Mouse (Mus musculus): ENCODE results near the gene Kcnq5. TPM values are rescaled to one million over a fixed set of nuclear protein-coding genes. Genes with fewer than 3 reads are reported as not detected.
"Not testable (repeated sequence)": the region's sequence is repeated elsewhere in the genome, so short reads cannot be mapped to it uniquely, and the experiment has no call there.

Gene Kcnq5
- polyA plus RNA-seq, 1 experiment = 22.3 TPM

DNA sequence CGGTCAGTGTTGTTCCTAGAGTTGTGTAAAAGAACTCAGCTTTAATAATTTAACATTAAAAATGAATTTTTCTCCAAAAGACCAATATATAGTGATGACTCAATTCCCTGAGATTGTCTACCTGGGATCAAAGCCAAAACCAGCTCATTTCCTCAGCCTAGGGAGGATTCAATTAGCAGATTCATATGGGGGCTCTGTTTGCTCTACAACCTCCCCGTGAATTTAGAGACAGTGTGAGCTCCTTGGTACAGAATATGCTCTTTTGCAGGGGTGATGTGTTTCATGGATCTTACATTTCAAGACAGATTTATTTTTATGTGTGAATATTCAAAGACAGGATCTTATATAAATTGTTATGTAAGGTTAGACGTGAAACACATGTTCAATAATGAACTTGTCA is 284.9 kb downstream of the Kcnq5 start:
- peak; percentile 62 to 81 for DNase-seq (ENCODE audit: extremely low spot score in 1 of 2, low spot score in 1 of 2)

DNA sequence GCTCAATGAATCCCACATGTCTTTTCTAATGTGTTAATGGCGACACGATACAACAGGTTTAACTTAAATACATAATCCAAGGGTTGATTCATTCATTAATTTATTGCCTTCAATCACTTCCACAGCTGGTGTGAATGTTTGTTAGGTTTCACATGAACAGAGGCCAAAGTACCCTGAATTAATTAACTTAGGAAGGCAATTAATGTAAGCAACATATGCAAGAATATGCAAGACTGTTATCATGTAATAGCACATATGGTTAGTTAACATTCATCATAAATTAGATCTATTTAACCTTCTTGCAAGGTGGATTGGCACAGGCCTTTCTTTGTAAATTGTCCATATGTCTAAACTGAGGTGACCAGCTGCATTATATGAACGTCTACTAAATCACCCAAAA is 300.9 kb downstream of the Kcnq5 start:
- DNase-seq (ENCODE audit: extremely low spot score in 1 of 2, low spot score in 1 of 2) = no peak

DNA sequence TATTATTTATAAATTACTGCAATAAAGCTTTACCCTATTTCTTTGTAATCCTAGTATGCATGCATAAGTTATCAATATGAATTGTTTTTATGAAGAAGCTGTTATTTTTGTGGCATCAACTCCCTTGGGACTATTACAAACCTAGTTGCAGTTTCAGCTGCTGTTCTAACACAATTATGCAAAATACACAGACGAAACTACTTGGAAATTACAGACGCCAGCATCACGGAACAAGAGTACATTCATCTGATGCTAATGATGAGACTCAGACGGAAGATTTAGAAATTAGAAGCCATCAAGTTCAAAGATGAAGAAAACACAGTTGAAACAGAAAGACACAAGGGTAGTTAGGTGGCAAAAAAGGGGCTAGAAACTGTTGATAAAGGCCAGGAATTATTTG is 310.9 kb downstream of the Kcnq5 start:
- DNase-seq (ENCODE audit: extremely low spot score in 1 of 2, low spot score in 1 of 2) = no peak

DNA sequence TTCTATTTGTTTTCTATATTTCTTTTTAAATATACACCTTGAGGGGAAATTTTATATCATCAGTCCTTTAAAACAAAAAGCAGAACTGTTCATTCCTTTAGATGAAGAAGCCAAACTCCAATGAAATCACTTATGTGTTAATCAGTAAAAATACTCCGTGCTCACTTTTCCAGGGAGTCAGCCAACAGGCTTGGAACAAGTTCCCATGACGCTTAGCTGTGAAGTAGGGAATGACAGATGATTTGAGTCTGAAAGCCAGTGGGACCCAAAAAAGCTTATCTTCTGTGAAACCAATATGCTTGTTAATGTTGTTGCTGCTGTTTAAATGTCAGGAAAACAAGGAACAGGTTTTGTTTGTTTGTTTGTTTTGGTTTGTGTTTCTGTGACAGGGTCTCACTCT is 326.3 kb downstream of the Kcnq5 start:
- DNase-seq (ENCODE audit: extremely low spot score in 1 of 2, low spot score in 1 of 2) = no peak

DNA sequence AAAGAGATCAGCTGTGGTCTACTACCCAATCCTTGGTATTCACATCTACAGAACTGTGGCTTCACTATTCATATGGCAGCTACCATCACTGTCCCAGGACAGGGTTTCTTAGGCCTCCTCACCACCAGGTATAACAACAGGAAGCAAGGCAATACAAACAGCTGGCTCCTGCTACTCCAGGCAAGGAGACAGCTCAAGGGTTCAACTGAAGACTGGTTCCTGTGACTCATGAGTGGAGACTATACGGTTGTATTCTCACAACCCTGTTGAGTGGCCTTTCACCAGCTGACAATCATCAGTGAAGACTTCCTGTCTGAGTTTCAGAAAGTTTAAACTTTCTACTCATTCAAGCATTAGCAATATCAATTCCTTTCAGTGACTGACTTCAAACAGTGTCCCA is 327.7 kb downstream of the Kcnq5 start:
- DNase-seq (ENCODE audit: extremely low spot score in 1 of 2, low spot score in 1 of 2) = no peak

DNA sequence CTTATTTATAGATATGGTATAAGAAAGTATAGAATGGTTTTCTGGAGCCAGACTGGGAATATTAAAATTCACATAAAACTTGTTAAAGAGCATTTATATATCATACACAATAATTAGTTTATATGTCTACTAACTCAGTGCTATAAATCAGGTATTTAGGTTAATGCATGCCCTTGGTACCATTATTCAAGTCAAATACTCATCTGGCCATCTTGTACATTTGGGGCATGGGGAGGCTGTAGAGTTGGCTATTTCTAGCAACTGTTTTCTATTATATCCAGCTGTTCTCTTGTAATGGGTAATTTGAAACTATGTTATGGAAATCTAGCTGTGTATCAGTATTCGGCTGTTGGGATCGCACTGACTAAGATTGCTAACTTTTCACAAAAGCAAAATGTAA is 339.3 kb downstream of the Kcnq5 start:
- DNase-seq (ENCODE audit: extremely low spot score in 1 of 2, low spot score in 1 of 2) = no peak

DNA sequence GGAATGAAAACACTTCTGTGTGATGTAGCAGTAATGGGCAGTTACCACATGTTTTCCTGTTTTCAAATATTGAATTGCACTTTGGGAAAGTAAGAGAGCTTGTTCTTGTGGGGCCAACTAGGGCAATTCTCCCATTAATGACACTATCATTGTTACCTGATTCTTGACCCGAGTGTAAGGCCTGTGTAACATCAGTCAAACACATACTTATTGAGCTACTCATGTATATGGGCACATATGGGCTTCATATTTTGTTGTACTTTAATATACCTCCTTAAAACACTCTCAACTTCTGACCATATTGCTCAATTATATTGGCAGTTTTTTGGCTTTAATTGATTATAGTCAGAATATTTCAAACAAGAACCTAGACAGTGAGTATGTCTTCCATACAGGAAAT is 339.7 kb downstream of the Kcnq5 start:
- no peak for DNase-seq (ENCODE audit: extremely low spot score in 1 of 2, low spot score in 1 of 2)

DNA sequence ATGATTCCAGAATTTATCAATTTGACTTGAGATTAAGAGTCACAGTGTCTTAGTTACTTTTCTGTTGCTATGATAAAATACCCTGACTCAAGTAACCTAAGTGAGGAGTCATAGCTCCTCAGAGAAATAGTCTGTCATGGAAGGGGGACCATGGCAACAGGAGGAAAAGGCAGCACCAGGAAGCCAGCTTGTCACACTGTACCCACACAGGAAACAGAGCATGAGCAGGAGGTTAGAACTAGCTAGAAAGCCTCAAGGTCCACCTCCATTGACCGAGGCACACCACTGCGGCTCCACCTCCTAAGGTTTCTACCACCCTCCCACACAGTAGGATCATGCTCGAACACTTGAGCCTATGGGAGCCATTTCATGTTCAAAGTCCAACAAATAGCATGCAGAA is 343.0 kb downstream of the Kcnq5 start:
- no peak for DNase-seq (ENCODE audit: extremely low spot score in 1 of 2, low spot score in 1 of 2)

DNA sequence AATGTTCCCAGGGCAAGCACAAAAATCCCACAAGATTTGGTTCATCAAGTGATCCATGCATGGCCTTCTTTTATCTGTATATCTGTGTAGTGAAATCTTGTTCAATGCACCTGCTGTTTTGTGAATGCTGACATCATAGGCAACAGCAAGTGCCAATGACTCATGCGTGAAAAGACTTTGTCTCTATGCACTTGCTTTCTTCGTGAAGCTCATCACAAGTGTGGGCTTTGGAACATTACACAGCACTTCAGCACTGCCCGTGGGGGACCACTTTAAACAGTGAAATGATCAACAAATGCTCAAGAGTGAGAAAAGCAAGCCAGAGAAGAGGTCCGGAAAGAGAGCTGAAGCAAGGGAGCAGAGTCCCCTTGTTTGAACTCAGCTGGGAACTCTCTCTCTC is 345.1 kb downstream of the Kcnq5 start:
- peak; percentile 12 to 54 for DNase-seq (ENCODE audit: extremely low spot score in 1 of 2, low spot score in 1 of 2)

DNA sequence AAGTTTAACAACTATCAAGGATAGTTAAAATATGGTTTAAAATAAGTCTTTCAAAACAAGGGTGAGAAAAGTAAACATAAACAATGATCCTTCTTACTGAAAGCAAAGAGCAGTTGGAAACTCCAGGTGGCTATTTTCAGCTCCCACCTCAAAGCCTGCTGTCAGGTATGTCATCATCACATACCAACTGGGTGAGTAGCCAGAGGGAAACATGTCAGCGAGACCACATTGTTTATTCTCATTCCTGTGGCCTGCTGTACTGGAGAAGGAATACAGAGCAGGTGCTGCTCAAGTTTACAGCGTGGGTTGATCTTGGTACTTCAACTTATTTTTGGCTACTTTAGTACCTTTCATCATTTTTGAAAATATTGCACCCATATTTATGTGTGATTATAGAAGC is 347.8 kb downstream of the Kcnq5 start:
- no peak for DNase-seq (ENCODE audit: extremely low spot score in 1 of 2, low spot score in 1 of 2)

DNA sequence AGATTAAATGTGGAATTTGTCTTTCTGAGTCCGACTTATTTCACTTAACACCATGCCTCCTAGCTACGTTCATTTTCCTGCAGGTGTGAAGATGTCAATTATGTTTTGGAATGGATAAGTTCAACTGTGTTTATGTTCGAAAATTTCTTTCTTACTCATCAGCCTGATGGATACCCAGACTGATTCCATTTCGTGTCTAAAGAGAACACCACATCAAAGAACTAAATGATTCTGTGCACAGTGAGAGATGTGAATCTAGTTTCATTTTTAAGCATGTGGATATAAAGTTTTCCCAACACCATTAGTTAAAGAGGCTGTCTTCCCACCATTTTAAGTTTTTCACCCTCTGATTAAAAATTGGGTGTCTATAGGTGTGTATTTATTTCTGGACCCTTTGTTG is 357.7 kb downstream of the Kcnq5 start:
- no peak for DNase-seq (ENCODE audit: extremely low spot score in 1 of 2, low spot score in 1 of 2)

DNA sequence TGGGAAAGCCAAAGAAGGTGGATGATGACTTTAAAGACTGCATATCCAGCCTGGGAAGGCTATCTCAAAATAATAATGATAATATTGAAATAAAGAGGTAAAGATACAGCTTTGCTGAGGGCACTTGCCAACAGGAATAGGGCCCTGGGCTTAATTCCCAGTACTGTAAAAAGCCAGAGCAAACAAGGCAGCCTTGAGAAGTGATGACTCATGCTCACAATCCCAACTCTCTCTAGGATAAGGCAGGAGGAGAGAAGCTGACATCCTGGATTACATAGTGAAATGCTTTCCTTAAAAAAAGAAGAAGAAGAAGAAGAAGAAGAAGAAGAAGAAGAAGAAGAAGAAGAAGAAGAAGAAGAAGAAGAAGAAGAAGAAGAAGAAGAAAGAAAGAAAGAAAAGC is 359.2 kb downstream of the Kcnq5 start:
- DNase-seq (ENCODE audit: extremely low spot score in 1 of 2, low spot score in 1 of 2) = no peak

DNA sequence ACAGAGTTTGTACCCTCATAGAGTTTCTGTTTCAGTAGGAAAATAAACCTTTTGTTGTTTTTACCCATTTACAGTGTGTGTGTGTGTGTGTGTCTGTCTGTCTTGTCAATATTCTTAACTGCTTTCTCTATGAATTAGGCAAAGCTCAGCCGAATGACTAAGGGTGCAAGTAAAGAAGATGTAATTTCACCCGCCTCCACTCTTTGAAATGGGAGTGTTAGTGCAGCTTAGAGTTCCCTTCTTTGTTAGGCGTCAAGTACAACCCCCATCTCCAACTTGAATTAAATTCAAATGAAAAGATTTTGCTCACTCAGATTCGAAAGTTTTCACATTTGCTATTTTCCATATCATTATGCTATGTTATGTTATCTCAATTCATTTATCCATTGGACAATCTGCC is 361.1 kb downstream of the Kcnq5 start:
- DNase-seq (ENCODE audit: extremely low spot score in 1 of 2, low spot score in 1 of 2) = peak in 1 of 2 experiments; percentile 65

DNA sequence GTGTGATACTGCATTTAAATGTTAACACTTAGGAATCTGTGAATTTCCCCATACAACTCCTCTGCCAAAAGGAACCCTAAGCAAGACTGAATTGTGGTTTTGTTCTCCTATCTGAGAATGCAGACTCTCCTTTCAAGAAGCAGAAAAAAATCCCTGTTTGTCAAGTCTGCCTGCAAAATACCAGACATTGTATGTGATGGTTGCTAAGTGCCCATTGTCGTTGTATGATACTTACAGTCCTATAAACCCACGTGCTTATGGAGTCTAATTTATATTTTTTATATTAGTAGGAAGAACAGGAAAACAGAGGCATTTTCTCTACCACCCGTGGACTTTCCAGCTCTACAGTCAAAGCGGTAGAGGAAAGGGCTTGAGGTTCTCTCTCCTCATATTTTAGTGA is 367.9 kb downstream of the Kcnq5 start:
- no peak for DNase-seq (ENCODE audit: extremely low spot score in 1 of 2, low spot score in 1 of 2)

DNA sequence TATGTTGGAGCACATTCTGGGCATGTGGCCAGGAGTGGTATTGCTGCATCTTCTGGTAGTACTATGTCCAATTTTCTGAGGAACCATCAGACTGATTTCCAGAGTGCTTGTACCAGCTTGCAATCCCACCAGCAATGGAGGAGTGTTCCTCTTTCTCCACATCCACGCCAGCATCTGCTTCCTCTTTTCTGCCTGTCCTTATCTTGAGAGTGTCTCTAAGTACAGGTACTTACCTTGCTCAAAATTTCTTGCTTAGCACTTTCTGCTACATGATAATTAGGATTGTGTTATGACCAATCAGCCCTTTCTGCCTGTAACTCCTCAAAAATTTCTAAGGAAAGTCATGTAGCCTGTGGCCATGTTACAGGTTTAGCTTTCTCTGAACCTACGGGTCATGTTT is 394.3 kb downstream of the Kcnq5 start:
- not testable (repeated sequence) for DNase-seq (ENCODE audit: extremely low spot score in 1 of 2, low spot score in 1 of 2)

DNA sequence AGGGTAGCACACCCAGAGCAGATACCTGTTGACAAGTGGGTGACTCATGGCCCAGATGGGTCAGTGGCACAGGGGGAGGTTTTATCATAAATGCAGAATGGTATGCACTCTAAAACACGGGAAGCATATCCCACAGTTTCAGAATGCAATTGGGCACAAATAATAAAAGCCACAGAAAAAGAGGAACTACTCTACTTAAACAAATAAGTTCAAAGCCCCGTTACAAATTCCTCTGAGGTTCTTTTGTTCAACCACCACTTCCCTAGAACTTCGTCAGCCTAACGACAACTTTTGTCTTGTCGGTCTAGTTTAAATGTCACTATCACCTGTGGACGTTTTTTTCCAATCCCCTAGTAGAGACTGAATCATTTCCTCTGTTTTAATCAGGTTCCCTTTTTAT is 407.1 kb downstream of the Kcnq5 start:
- DNase-seq (ENCODE audit: extremely low spot score in 1 of 2, low spot score in 1 of 2) = no peak

DNA sequence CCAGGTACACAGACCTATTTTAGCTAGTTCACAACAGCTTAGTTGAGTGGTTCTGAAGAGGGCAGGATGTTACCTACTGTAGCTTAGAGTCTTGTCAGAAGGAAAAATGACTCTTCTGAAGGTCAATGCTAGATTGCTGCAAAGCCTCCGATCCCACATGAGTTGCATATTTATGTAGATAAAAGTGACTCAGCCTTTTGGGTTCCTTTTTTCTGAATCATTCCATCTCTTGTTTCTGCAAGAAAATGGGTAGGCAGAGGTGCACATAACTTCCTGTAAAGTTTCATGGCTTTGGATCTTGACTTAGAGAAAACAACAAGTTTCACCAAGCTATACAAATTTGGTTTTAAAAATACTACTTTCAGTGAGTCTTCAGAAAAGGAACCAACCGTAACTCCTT is 409.0 kb downstream of the Kcnq5 start:
- peak in 1 of 2 experiments; percentile 38 for DNase-seq (ENCODE audit: extremely low spot score in 1 of 2, low spot score in 1 of 2)

DNA sequence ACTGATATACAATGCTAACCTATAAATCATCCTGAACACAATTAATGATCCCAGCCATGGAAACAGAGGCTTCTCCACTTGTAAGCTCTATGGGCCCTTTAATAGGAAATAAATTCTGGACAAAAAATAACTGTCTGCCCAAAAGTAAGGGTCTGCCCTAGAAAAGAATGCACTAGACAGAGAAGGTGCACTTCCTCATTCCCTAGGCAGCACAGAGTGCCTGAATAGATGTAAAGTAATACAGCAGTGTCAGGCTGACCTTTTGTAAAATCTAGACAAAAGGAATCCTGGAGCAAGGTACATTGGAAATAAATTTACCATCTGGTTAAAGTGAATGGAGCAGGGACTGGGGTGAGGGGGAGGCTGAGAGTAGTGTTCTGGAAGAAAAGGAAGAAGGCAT is 417.8 kb downstream of the Kcnq5 start:
- no peak for DNase-seq (ENCODE audit: extremely low spot score in 1 of 2, low spot score in 1 of 2)

DNA sequence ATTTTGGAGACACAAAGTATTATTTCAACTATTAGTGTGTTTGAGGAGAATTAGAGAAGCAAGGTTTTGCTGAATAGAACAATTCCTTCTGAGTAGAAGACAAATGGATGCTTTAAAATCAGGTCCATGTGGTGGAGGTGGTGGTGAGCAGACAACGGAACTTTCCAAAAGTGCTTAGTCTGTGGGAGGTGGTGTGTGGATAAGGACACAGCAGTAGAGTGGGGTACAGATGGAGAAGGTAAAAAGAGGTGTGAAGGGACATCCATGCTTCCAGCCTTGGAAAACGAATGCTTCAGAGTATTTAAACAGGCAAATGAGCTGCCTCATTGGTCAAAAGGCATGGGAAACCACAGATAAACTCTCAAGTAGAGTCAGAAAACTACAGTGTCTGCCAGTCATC is 422.3 kb downstream of the Kcnq5 start:
- DNase-seq (ENCODE audit: extremely low spot score in 1 of 2, low spot score in 1 of 2) = peak; percentile 41 to 57

DNA sequence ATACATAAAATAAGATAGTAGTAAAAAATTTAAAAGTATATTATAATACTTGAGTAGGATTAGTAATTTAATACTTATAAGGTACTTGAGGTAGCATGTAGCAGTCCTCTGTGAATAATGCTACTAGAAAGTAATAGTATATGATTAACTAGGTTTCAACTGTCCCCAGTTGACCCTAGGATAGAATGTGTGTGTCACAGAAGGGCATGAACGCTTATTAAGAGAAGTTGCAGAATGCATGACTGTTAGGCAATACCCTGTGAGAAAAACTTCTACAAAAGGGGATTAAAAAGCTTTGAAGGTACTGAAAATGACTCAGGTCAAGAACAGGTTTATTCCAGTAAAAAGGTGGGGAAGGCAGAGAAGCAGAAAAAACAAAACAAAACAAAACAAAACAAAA is 430.9 kb downstream of the Kcnq5 start:
- DNase-seq (ENCODE audit: extremely low spot score in 1 of 2, low spot score in 1 of 2) = no peak

DNA sequence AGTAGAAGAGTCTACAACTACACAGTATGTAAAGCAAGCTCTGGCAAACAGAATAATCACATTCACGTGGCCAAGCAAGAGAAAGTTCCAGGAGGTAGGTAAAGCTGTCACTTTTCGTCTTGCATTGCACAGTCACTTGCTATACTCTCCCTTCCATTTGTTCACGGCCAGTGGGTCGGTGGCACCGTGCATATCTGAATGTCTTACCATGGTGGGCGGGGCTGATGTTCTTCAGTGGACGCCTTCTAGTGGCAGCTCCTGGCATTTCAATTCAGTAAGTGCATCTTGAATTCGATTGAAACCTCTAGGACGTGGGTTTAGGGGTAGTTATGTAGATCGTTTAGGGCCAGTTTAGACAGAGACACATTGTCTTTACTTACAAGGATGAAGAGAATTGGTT is 439.7 kb downstream of the Kcnq5 start:
- no peak for DNase-seq (ENCODE audit: extremely low spot score in 1 of 2, low spot score in 1 of 2)

DNA sequence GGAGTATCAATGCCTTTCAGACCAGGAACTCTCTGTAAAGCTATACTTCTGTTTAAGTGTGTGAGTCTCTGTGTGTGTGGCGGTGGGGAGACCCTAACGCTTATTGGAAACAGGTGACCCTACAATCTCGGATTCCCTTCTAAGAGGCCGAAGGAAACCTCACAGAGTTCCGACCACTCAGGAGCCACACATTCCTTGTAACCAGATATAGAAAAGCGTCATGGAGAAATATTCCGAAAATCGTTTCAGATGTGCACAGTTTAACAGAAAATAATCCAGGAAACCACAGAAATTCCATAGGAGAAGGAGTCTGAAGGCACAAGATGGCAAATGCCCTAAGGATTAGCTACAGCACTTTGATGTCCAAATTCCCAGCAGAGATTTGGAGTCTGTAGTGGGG is 440.3 kb downstream of the Kcnq5 start:
- no peak for DNase-seq (ENCODE audit: extremely low spot score in 1 of 2, low spot score in 1 of 2)

DNA sequence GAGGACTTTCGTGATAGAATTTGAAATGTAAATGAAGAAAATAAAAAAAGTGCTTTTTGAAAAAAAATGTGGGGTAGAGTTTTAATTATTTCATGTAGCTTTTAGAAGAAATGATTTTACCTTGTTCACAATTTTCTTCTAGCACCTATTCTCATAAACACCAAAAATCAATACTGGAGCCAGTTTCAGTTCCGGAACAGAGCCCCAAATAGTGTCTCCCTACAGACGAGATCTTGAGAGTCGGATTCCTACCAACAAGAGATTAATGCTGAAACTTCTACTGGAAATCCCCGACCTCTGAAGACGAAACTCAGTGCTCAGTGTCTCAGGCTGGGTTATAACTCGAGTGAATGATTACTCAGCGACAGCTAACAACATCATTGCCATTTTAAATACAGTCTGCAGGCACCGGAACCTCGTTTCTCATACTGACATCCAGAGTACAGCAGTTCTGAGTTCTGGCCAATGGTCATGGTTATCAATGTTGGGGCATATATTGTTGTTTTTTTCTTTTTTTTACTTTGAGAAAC is 441.6 kb downstream of the Kcnq5 start:
- no peak for DNase-seq (ENCODE audit: extremely low spot score in 1 of 2, low spot score in 1 of 2)

All from frontal cortex, adult 2 months (tissue).